Mouse (Mus musculus) liver, embryonic 14.5 days (tissue): ENCODE measurements around the gene Gm43518.

ENCODE experiments used
- CTCF ChIP-seq: IDR thresholded peaks from 2 replicates; pipeline ENCODE4 v1.5.1; 2016; ENCODE audit warnings: antibody characterized with exemption, low read depth, control low read depth
- EP300 ChIP-seq: IDR thresholded peaks from 2 replicates; pipeline ENCODE4 v1.6.1; 2016; ENCODE audit warnings: antibody characterized with exemption, low read depth

- TF ChIP-seq CTCF (no peak), EP300 (no peak)
Measured at GRCm38 (mm10) chr5:123978131-123978530, 50.9 kb downstream of the Gm43518 start.
